Mouse (Mus musculus) retina, adult 2 months (tissue): Measurements from ENCODE around the gene Ttc7.

ENCODE experiments used
- DNase-seq: peaks from one replicate; pipeline ENCODE4 v3.0.0-alpha.2; 2012; ENCODE audit warnings: low read depth, low spot score

Gene Ttc7

DNA sequence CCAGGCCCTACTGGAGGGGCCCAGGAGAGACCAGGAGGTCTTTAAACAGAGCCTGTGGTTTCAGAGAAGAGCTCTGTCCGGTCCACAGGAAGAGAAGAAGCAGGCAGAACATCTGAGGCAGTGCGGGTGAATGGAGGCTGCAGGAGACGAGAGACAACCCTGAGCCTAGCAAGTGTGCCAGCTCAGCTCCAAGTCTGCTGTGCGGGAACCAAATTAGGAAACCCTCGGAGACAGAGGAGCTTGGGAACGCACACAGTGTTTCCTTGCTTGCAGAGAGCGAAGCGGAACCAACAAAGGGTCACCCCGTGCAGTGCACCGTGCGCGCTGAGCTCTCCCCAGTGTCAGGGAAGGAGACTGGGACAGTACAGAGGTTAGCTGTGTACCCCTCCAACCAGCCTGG, 54.2 kb downstream of the Ttc7 start:
- DNase-seq, result no peak

DNA sequence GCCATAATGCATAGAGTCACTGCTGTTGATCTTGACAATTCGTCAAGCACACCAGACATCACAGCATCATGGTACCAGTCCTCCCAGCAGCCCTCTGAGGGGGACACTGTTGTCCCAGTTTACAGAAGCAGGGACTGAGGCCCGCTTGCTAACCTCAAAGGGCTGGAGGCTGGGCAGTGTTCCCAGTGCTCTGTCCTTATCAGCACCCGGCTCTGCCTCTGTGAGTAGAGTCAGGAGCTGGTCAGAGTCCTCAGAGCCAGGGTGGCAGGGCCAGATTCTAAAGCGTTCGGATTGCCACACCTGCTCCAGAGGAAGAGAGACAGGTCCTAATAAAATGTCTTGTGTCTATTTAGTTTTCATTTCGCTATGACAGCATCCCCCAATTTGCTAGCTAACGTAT, 55.0 kb downstream of the Ttc7 start:
- DNase-seq, result no peak

DNA sequence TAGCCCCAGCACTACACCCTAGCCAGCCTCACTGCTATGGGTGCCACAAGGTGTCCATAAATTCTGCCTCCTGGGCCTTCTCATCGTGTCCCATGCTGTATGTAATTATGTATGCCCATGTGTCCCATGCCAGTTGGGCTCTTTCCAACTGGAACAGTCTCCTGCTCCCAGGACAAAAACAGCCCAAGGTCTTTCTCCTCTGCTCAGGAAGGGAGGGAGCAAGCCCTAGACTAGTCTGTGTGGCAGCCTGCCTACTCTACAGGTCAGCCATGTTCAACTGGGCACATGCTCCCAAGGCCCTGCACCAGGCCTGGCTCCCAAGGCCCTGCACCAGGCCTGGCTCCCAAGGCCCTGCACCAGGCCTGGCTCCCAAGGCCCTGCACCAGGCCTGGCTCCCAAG, 56.4 kb downstream of the Ttc7 start:
- no peak for DNase-seq

DNA sequence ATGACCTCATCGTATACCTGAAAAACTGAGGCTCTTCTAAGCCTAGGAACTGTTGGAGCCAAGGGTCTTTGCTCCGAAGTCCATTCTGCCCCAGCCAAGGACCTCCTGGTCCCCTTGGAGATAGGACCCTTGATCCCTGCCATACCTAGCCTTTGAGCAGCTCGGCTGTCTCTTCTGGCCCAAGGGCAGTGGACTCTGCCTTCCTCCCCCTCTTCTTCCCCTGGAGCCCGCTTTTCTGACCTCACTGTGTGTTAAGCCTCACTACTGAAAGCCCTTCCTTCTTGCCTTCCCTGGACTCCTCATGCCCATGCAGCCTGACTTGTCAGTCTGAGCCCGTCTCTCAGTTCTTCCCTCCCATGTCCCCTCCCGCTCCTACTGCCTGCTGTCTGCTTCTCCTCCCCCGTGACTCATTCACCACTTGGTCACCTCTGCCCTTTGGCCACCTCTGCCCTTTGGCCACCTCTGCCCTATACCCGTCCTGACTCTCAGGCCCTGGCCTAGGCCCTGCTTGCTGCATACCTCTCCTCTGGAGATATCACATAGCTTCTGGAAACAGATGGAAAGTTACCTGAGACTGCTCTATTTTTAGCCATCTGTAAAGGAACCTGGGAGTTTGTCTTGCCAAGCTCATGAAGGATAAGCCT, 60.5 kb downstream of the Ttc7 start:
- no peak for DNase-seq

DNA sequence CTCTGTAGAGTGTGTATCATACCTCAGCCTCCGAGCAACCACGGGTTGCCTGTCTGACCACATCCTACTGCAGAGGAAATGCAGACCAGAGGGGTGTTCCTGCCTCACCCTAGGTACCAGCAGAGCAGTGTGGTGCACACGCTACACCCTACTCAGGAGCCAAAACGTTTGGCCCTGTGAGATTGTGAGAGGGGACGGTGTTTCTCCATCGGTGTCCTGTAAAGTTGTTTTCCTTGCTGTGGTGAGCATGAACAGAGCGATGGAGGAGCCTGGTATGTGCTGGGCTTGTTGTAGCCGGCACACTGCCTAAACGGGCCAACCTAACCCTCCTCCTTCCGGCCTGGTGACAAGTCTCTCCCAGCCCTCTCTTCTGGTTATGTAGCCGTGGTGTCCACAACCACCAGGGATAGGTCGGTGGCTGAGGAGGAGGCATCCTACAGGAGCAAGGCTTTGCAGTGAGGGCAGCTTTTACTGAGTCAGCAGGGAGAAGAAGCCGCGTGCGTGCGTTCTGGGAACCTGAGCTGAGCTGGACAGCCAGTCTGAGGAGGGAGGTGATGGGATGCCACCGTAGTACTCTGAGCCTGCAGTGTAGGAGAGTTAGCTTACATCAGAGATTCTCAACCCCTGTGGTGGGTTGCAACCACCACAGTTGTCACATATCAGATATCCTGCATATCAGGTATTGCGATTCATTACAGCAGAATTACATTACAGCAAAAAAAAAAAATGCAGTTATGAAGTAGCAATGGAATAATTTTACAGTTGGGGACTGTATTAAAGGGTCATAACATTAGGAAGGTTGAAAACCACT, 62.0 kb downstream of the Ttc7 start:
- no peak for DNase-seq

DNA sequence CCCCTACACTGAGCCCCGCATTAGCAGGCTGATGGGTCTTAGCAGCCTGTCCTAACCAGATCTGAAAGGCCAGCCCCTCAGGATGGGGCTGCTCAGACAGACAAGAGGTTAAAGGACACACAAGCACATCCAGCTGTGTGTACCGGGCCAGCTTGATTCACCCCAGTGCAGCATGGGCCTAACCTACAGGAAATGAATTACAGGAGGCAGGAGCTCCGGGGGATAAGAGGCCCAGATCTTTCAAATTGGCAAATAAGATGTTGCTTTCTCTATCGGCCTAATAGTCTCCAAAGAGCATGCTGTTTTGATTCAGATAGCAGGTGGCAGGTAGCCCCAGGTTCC, 62.5 kb downstream of the Ttc7 start:
- DNase-seq, result no peak

DNA sequence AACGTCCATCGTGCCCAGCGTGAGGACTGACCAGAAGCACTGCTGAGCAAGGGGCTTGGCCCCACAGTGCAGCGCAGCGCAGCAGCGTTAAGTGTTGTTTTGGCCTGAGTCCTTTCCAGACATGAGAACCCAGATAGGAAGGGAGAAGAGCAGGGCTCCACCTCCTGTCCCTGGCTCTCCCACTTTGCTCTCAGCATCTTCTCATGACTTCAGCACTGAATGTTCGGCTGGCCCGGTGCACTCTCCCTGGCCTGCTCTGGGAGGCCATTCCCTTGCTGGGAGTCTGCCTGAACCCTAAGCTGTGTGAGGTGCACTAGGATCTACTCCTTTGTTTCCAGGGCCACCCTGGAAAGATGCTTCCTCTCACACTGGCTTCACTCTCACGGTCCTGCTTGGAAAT, 65.7 kb downstream of the Ttc7 start:
- DNase-seq, result no peak

DNA sequence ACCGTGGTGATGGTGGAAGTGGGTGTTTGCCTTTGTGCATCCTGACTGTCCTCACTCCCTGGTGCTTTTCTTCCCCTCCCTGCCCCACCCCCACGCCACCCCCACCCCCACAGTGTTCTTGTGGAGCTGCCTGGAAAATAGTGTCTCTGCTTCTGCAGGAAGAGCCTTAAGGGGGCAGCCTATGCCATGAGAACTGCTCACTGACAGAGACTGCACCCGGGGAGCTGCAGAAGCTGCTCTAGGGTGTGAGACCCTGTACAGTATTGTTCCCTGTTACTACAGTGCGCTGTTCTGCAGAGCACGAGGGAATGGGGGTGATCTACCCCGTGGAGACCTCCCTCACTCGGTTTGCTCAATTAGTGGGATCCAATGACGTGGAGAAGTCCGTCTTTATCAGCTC, 66.4 kb downstream of the Ttc7 start:
- DNase-seq, result no peak

DNA sequence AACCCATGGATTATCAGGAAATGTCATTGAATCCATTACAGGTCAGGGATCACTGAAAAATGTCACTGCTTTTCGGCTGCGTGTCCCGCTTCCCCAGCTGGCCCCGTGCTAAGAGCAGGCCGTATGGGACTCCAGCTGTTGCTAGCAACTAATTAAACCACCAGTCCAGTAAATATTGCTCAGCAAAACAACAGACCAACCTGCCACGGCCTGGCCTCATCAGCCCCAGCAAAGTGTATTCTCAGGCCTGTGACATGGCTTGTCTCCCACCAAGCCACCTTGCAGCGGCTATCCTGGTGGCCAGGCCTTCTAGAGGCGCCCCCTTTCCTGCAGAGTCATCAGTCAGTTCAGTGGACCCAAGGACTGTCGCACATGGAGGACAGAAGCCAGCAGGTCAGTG, 66.9 kb downstream of the Ttc7 start:
- DNase-seq, result no peak

DNA sequence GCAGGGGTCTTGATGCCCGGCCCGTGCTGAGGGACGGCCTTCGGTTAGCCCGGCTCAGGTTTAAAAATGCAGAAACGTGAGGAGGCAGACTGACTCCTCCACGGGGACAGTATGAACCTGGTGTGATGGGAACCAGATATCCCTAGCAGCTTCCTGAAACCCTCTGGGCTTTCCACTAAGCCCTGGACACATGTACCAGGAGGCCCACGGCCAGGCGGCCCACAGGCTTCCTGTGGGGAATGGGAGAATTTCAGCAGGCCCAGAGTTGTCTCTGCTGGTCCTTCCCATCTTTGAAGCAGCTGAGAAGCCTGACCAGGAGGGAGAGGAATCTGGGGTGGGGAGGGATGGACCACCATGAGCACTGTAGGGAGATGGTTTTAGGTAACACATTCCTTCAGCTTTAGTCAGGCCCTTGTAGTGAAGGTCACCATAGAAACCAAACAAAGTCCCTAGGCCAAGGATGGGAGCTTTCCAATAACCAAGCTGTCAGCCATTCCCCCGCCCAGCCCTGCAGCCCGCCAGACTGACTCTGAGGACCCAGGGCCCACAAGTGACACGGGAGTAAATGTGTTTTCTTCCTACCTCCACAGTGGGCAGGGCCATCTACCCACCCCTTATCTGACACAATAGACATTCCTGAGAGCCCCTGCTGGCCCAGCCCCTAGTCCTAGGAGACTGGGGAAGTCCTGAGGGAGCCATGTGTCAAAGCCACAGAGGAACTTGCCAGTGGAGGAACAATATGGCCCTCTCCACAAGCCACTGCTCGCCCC, 68.0 kb downstream of the Ttc7 start:
- DNase-seq, result no peak

DNA sequence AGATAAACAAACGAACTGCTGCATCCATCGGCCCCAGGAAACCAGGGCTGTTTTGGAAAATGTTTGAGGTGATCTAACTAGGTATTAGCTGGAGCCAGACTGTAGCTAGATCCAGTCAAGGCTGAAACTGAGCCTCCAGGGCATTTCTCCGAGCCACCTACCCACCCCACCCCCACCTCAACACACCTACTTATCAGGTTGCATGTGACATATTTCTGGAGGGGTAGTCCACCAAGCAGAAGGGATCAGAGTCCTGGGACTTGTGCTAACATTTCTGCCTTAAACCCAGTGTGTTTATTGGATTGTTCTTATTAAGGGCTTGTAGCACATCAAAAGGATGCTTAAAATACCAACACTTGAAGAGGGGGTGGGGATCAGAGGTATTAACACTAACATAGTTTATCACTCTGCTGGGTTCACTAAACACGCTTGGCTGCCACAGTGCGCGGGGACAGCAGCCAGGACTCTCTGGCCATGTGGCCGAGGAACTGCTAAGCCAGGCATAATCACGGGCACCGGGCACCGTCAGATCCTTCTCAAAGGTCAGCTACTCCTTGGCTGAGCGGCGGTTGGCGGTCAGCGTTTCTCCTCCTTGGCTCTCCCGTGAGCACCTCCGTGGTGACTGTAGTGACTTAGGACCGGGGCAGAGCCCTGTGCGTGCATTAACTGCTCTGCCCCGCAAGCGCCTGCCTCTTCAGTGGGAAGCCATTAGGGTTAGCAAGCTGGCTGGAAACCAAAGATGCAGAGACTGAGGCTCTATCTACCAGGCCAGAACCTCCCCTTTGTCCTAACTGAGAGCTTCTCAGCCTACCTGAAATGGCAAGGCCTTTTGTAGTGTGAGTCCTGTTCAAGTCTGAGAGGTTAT, 68.8 kb downstream of the Ttc7 start:
- no peak for DNase-seq

DNA sequence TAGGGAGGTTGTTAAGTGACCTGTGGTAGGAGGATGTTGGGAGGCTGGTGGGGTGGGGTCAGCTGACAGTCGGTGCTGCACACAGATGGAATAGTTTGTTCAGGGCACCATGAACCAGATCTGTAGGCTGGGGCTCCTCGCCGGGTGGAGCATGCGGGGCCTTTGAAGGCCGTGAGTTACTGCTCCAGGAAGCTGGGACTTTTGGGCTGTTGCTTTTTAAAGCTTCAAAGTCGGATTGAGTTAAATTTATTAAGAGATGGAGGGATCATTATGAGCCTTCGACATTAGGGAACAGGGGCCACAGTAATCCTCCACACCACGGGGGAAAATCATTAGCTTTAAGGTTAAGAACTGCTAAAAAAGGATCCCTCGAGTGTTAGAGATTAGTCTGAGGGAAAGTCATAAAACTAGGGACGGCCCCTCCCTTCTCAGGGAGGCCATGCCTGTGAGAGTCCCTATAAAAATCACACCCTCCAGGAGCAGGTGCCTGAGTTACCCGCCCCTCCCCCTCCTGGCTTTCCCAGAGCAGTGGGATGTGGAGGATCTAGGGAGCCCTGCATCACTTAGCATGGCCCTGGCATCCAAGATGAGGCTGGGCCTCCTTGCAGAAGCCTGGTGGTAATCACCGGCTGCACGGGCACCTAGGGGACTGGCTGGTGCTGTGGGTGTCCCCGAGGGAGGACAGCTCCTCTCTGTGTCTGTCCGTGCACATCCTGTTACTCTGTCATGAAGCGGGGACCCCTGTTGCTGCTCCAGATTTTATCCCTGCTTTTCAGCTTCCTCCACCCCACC, 69.6 kb downstream of the Ttc7 start:
- DNase-seq, result no peak

DNA sequence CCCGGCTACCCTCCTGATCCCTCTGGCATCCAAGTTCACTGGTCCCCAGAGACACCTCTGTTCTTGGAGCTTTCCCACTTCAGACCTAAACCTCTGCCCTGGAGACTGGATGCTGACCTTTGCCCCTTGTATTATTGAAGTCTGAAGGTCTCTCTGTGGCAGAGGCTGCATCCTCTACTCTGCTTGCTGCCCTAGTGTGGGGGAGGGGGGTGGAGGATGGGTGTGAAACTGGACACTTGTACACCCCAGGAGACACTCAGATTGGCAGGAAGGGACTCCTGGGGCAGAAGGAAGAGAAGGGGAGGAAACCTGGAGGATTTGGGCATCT, 70.2 kb downstream of the Ttc7 start:
- DNase-seq, result no peak

DNA sequence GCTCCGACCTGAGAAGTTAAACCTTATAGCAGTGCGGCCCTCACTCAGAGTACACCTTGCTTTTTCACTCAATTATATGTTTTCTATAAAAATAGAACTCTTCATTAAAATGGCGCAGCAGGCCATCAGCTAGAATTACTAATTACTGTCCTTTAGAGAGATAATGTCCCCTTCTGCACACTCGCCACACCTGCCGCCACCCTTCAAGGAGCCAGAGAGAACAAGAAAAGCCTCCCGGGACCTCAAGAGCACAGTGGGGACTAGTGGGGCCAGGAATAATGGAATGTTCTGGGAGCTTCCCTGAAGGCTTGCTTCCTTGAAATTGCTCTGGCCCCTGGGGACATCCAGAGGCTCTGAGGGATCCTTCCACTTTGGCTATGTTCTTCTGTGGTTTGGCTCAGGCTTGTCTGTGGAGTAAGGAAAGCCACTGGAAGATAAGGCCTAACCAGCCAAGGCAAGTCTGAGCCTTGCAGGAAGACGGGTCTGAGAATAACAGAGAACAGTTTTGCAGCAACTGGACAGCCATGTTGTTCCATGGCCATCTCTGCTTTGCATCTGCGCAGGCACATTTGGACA, 71.1 kb downstream of the Ttc7 start:
- no peak for DNase-seq

DNA sequence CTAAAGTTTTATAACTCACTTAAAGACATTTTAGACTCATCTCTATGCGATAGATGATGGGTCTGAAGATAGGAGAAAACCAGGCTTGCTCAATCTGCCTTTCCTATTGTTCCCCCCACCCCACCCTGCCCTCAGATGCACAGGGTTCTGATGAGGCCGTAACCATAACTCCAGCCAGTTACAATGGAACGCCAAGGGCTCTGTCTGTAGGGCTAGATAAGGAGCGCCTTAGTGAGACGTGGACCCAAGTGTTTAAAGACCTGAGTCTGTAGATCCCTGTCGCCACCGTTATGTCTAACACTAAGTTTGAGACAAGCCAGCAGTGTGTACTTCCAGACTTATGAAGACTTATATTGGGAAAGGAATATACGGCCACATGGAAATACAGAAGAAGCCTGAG, 72.8 kb downstream of the Ttc7 start:
- no peak for DNase-seq

DNA sequence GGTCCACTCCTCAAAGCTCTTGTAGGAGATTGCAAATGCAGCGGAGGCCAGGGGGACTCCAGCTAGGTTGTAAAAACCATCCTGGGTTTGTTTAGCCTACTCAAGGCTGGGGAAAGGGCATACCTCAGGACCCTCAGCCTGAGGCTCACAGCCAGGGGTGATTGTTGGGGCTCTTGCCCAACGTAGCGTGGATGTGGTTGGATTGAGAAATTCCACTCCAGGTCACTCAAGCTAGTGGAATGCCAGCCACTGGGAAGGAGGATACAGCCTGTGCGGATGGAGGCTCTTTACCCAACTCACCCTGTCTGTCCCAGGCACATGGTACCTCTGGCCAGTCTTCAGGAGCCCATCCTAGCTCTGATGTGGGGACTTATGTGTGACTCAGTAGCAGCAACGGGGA, 73.6 kb downstream of the Ttc7 start:
- no peak for DNase-seq

DNA sequence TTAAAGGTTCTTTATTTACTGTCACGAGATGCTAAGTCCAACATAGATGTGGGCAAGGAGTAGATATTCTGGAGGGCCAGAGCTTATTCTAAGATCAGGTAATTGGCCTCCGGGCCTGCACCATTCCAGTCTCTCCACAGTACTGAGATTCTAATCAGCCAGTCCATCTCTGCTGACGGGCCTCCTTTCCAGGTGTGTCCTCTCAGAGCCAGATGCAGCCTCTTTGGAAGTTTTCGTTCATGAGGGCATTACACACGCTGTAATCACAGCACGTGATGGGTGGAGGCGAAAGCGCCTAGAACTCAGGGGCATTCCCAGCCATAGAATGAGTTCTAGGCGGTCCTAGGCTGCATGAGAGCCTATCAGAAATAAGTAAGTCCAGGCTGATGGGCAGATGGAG, 74.8 kb downstream of the Ttc7 start:
- DNase-seq, result no peak

DNA sequence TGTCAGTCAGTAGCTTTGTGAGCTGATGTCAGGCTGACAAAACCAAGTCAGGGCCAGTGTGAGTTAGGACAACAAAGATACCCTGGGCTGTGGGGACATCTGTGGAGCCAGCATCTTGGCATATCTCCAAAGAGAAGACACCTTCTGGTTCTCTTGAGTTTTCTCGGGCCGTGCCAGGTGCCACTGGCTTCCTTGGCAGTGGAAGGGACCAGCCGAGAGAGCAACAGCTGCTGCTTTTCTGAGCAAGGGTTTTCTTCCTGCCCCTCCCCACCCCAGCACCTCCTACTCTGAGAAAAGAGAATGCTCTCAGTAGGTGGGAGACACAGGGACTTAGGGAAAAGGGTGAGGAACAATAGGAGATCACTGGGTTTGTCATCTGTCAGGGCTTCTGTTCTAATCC, 78.4 kb downstream of the Ttc7 start:
- DNase-seq, result no peak

DNA sequence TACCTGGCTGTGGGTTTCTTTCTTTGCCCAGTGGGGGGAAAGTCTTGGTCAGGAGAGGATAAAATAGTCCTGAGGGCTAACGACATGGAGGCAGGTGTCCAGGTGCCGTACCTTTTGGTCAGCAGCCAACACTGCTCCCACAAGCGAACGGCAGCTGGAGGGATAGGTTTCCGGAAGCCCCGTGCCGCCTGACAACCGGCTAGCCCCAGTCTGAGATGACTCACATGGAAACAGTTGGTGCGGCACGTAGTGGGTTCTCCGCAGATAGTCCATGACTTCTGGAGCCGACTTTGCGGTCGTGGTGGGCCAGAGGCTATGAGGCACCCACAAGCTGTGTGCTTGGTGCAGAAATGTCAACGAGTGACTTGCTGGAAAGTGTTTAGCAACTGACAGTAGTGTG, 81.4 kb downstream of the Ttc7 start:
- DNase-seq, result no peak

DNA sequence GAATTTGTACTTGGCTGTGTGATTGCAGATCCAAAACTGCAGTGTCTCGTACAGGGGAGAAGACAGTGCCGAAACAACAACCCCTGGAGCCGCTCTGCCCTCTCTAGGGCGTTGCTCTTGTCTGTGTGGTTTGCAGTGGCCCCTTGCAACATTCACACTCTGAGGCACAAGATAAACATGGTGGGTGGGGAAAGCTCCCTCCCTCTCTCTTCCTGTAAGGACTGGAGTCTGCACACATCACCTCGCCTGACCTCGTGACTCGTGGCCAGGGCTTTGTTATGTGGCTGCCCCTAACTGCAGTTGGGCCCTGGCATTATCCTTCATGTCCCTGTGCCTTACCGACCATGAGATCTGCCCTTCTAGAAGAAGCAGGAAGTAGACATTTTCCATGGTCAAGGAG, 82.6 kb downstream of the Ttc7 start:
- DNase-seq, result no peak

DNA sequence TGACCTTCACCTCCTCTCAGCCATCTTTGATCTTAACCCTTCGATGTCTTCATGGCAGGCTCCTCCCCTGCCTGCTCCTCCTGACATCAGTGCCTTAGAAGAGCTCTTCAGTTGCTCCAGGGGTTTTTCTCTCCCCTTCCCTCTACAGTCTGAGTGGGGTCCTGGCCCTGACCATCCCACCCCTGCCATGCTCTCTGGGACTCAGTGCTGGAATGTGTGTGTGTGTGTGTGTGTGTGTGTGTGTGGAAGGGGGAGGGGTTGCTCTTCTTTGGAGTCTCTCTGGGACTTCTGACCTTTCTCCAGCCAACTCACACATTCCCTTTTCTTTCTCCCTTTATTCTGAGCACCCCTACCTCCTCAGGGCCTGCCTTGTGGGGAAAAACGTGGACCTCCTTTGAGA, 83.8 kb downstream of the Ttc7 start:
- no peak for DNase-seq
